Mouse (Mus musculus) lung, postnatal 0 days (tissue): ENCODE data around the gene Tmem110.

ENCODE experiments used
- CTCF ChIP-seq: IDR thresholded peaks from 2 replicates; pipeline ENCODE4 v1.5.1; 2016; ENCODE audit warnings: antibody characterized with exemption, mild to moderate bottlenecking
- EP300 ChIP-seq: IDR thresholded peaks from 2 replicates; pipeline ENCODE4 v1.6.1; 2016; ENCODE audit warnings: antibody characterized with exemption, mild to moderate bottlenecking, control low read depth

DNA sequence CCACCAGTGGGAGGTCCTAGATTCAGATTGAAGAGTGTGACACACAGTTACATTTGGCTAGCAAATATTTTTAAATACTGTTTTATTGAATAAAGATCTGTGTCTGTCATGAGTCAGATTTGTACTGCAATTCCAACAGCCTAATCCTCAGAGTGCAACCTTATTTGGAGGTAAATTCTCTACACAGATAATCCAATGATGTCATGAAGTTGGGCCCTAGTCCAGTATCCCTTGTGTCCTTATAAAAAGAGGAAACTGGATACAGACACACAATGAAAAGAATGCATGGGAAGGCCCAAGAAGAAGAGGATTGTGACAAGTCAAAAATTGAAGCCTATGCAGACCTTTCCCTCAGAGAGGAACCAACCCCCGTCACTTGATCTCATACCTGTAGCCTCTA is 91.1 kb downstream of the Tmem110 start:
- TF ChIP-seq EP300 (no peak), CTCF (no peak)
